Mouse (Mus musculus): ENCODE results near the gene Gm7861.
"Not testable (repeated sequence)": the region's sequence is repeated elsewhere in the genome, so short reads cannot be mapped to it uniquely, and the experiment has no call there.

Gm7861 gene

DNA sequence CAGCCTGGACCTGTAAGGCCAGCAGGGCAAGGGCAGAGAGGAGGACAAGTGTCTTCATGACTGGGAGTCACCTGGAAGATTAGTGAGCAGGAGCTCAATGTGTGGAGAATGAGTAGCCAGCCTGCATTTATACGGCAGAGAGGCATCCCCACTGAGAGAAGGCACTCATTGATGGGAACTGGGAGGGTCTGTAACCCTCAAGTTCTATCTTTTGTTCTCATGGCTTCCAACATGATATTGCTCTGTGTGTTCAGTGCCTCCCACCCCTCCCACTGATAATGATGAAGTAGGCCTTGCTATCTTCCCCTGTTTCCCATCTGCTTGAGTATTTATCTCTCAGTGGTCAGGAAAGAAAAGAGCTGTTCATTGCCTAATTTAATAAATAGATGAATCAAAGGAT is at the start of gene Gm7861:
TSS of gene Gm7861 (minus strand) at position 101 of the 400 bp plus-strand sequence.
- not testable (repeated sequence) for DNase-seq (ENCODE audit: low spot score in 2 of 2)

DNA sequence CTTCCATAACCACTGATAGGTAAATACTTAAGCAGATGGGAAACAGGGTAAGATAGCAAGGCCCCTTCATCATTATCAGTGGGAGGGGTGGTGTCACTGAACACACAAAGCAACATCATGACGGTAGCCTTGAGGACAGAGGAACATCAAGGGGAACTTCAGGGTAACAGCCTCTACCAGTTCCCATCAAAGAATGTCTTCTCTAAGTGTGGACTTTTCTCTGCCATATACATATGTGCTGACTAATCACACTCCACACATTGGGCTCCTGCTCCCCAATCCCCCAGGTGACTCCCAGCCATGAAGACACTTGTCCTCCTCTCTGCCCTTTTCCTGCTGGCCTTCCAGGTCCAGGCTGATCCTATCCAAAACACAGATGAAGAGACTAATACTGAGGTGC is 23.6 kb upstream of the Gm7861 start, which contains the start of gene Defa26:
TSS of gene Defa26 (plus strand) at position 301 of the 400 bp plus-strand sequence.
- not testable (repeated sequence) for DNase-seq (ENCODE audit: low spot score in 2 of 2)

DNA sequence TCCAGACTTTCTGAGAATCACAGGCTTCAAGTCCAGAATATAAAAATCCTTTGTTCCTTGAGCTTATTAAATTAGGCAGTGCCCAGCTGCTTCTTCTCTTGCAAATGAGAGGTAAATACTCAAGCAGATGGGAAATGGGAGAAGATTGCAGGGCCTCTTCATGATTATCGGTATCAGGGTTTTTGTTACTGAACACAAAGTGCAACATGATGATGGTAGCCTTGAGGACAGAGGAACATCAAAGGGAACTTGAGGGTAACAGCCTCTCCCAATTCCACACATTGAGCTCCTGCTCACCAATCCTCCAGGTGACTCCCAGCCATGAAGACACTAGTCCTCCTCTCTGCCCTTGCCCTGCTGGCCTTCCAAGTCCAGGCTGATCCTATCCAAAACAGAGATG is 11.6 kb downstream of the Gm7861 start, which contains the start of gene Defa28:
TSS of gene Defa28 (plus strand) at position 301 of the 400 bp plus-strand sequence.
- not testable (repeated sequence) for DNase-seq (ENCODE audit: low spot score in 2 of 2)

DNA sequence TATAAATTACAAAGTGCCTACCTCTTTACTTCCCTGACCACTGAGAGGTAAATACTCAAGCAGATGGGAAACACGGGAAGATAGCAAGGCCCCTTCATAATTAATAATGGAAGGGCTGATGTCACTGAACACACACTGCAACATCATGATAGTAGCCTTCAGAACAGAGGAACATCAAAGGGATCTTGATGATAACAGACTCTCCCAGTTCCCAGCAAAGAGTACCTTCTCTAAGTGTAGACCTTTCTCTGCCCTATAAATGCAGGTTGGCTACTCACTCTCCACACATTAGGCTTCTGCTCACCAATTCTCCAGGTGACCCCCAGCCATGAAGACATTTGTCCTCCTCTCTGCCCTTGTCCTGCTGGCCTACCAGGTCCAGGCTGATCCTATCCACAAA is 29.2 kb downstream of the Gm7861 start, which contains the start of gene Defa37:
TSS of gene Defa37 (plus strand) at position 301 of the 400 bp plus-strand sequence.
- not testable (repeated sequence) for DNase-seq (ENCODE audit: low spot score in 2 of 2)
